Mouse (Mus musculus) ES-Bruce4 (cell line): Measurements from ENCODE around the gene Rab5if.

ENCODE experiments used
- CTCF ChIP-seq: IDR thresholded peaks from one replicate; pipeline ENCODE4 v1.8.1; 2011; ENCODE audit warnings: low read depth, low read length
- POLR2A ChIP-seq: IDR thresholded peaks from one replicate; pipeline ENCODE4 v1.8.1; 2011; ENCODE audit warnings: low read length; ENCODE audit not compliant: insufficient read depth

DNA sequence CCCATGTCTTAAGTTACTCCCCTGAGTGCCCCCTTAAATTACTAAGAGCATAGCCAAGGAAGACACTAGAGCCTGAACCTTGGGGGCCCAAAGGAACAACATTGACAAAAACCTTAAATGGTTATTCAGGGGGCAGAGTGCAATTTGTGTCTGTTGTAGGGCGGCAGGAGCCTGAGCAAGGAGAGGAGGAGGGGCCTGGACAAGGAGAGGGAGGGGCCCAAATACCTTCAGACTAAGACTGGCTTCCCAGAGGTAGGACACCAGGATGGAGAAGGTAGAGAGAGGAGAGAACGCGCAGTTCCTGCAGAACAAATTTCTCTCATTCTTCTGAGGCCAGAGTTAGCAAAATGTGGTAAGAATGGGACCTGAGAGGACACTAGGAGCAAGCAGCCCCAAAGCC is 47.5 kb upstream of the Rab5if start:
- TF ChIP-seq POLR2A = no peak
- TF ChIP-seq CTCF = no peak
